Mouse (Mus musculus) small intestine, adult 2 months (tissue): Measurements from ENCODE around the gene Rbms2. TPM values are rescaled to one million over a fixed set of nuclear protein-coding genes. Genes with fewer than 3 reads are reported as not detected.
A peak's percentile ranks its signal among the peaks of the same experiment; 100 is the strongest.

Source experiments
- H3K27ac ChIP-seq: fragments of 200-500 bp; 2 replicates; pipeline ENCODE4 v1.5.1; 2012; ENCODE audit warnings: low read depth, low read length, control low read depth, inconsistent platforms; ENCODE audit not compliant: insufficient read depth
- H3K27me3 ChIP-seq: fragments of 200-500 bp; 2 replicates; pipeline ENCODE4 v1.6.1; 2012; ENCODE audit warnings: mild to moderate bottlenecking, moderate library complexity, low read length, inconsistent platforms; ENCODE audit not compliant: control insufficient read depth, insufficient read depth
- H3K36me3 ChIP-seq: fragments of 200-500 bp; 2 replicates; pipeline ENCODE4 v1.6.1; 2012; ENCODE audit warnings: mild to moderate bottlenecking, low read length, control low read depth, inconsistent platforms; ENCODE audit not compliant: control insufficient read depth, insufficient read depth
- H3K4me1 ChIP-seq: fragments of 200-500 bp; 2 replicates; pipeline ENCODE4 v1.6.1; 2012; ENCODE audit warnings: low read length, inconsistent platforms, mixed read lengths; ENCODE audit not compliant: control insufficient read depth, insufficient read depth, insufficient read length
- H3K4me3 ChIP-seq: fragments of 200-500 bp; 2 replicates; pipeline ENCODE4 v1.5.1; 2012; ENCODE audit warnings: low read depth, mild to moderate bottlenecking, control low read depth, inconsistent platforms, low read length, moderate library complexity
- CTCF ChIP-seq: fragments of 200-500 bp; IDR thresholded peaks from 2 replicates; pipeline ENCODE4 v1.5.1; 2012; ENCODE audit warnings: low read depth, mild to moderate bottlenecking, control low read depth, inconsistent platforms, low read length, moderate library complexity, mixed read lengths; ENCODE audit not compliant: insufficient replicate concordance, insufficient read length; ENCODE audit errors: extremely low read depth
- POLR2A ChIP-seq: fragments of 200-500 bp; IDR thresholded peaks from 2 replicates; pipeline ENCODE4 v1.6.1; 2012; ENCODE audit warnings: low read depth, mild to moderate bottlenecking, control low read depth, inconsistent platforms, low read length, moderate library complexity
- WGBS: fragments of 180-500 bp; shearing (Covaris S2); methylation state at CpG from one replicate; pipeline ENCODE4 v1.1.7; 2018; 5-methylcytosine and 5-hydroxymethylcytosine counted together
- polyA plus RNA-seq: library from polyadenylated mRNA; depleted of rRNA; stranded (reverse); fragments of >200 nt; gene quantifications from 2 replicates; pipeline ENCODE4 v1.2.3, GENCODE M21; 2012; rRNA removed

The Rbms2 gene
- polyA plus RNA-seq = 20.8 and 34.9 TPM in 2 replicates

GRCm38 (mm10) chr10:128179989-128180388 is at the start of gene Rbms2:
Gene Rbms2 (minus strand): TSS chr10:128180297.
- H3K4me1 ChIP-seq = peaks cover 3% of the 10 kb centered on the region; the same call in 1 of the 2 replicates

GRCm38 (mm10) chr10:128228009-128228408 is 47.9 kb upstream of the Rbms2 start:
- Histone ChIP-seq H3K27me3 (no peaks in the 10 kb centered on the region), H3K4me3 (no peak overlapping the region), H3K36me3 (no peaks in the 10 kb centered on the region), H3K27ac (no peak overlapping the region), H3K4me1 (no peaks in the 10 kb centered on the region)
- TF ChIP-seq POLR2A (no peak), CTCF (no peak)
- WGBS = 88% methylated on average over 8 of the region's 8 CpGs

More at GRCm38 (mm10) chr10:128179989-128180388, at the start of gene Rbms2:
- H3K27me3 ChIP-seq = no peaks in the 10 kb centered on the region
- no peaks in the 10 kb centered on the region for H3K36me3 ChIP-seq
- WGBS = 6% methylated on average over 6 of the region's 6 CpGs
- H3K27ac ChIP-seq = peak within 1 kb of the TSS; percentile 56
- H3K4me3 ChIP-seq = peak within 1 kb of the TSS; percentile 42
- TF ChIP-seq CTCF = no peak
- no peak for TF ChIP-seq POLR2A

GRCm38 (mm10) chr10:128227592-128227991 is 47.5 kb upstream of the Rbms2 start:
- H3K4me3 ChIP-seq = no peak overlapping the region
- H3K27ac ChIP-seq = no peak overlapping the region
- WGBS = 70% methylated on average over 9 of the region's 9 CpGs
- no peaks in the 10 kb centered on the region for H3K36me3 ChIP-seq
- no peaks in the 10 kb centered on the region for H3K27me3 ChIP-seq
- no peak for TF ChIP-seq CTCF
- no peak for TF ChIP-seq POLR2A
- no peaks in the 10 kb centered on the region for H3K4me1 ChIP-seq

DNA sequence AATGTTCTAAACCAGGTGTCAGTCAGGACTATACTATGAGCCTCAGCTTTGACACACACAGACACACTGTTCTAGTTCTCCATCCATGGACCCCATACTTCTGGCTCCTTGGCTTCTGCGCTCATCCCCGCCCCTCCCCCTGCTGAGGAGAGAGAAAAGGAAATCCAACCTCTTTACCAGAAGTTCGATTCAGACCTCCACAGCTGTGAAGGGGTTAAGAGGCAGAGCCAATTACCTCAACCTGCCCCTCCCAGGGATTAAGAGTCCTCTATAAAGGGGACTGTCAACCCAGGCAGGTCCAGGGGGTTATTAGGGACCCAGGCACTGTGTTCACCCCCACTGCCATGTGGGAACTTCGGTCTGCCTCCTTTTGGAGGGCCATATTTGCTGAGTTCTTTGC is 45.4 kb upstream of the Rbms2 start, which contains the start of gene Mip:
Gene Mip, plus strand, starts transcription at position 301 of the 400 bp plus-strand sequence.
- Histone ChIP-seq H3K27me3 (no peaks in the 10 kb centered on the region), H3K4me1 (no peaks in the 10 kb centered on the region), H3K36me3 (no peaks in the 10 kb centered on the region), H3K27ac (no peak within 1 kb of the TSS), H3K4me3 (no peak within 1 kb of the TSS)
- 58% methylated on average over 4 of the region's 4 CpGs for WGBS
- no peak for TF ChIP-seq CTCF
- TF ChIP-seq POLR2A = no peak

DNA sequence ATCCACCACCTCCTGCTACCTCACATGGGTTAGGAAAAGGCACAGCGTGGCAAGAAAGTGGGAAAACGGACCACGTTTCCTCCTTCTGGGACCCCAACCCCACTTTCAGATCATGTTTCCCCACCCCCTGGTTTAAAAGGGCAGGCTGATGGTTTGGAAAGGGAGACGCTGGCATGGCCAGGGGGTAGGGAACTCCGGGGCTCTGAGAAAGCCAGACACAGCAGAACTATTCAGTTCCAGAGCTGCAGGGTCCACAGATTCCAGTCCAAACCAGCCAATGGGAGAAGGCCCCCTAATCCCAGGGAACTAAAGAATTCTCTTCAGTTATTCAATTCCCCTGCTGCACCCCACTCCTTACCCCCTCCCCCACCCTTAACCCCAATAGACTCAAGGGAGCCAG is 45.0 kb upstream of the Rbms2 start:
- Histone ChIP-seq H3K27me3 (no peaks in the 10 kb centered on the region), H3K27ac (no peak overlapping the region), H3K4me1 (no peaks in the 10 kb centered on the region), H3K36me3 (no peaks in the 10 kb centered on the region), H3K4me3 (no peak overlapping the region)
- WGBS = 75% methylated on average over 5 of the region's 5 CpGs
- TF ChIP-seq CTCF = no peak
- no peak for TF ChIP-seq POLR2A

GRCm38 (mm10) chr10:128221533-128222286 is 41.6 kb upstream of the Rbms2 start:
- no peak overlapping the region for H3K27ac ChIP-seq
- 66% methylated on average over 16 of the region's 16 CpGs for WGBS

GRCm38 (mm10) chr10:128218387-128219117 is 38.5 kb upstream of the Rbms2 start:
- Histone ChIP-seq H3K4me3 (no peak overlapping the region), H3K27ac (no peak overlapping the region), H3K36me3 (no peaks in the 10 kb centered on the region), H3K27me3 (no peaks in the 10 kb centered on the region), H3K4me1 (no peaks in the 10 kb centered on the region)
- 92% methylated on average over 18 of the region's 18 CpGs for WGBS
- no peak for TF ChIP-seq POLR2A
- TF ChIP-seq CTCF = no peak

More at GRCm38 (mm10) chr10:128221533-128222286, 41.6 kb upstream of the Rbms2 start:
- H3K27me3 ChIP-seq = no peaks in the 10 kb centered on the region
- no peak for TF ChIP-seq POLR2A
- TF ChIP-seq CTCF = no peak
- H3K4me3 ChIP-seq = no peak overlapping the region
- no peaks in the 10 kb centered on the region for H3K36me3 ChIP-seq
- H3K4me1 ChIP-seq = no peaks in the 10 kb centered on the region
